7 mouse cellular contexts compared by ENCODE assay signal in genomic region chr17:24072919-24073696, GRCm38 (mm10). TPM values are rescaled to one million over a fixed set of nuclear protein-coding genes. Genes with fewer than 3 reads are reported as not detected.
A peak's percentile ranks its signal among the peaks of the same experiment; 100 is the strongest.
DNase-seq lines count a peak whose midpoint lies in the region; ATAC-seq lines count a peak whose summit lies in the region.

TSS of gene Kctd5 (minus strand) at chr17:24073485.

- no peaks in the 10 kb centered on the region for H3K9me3 ChIP-seq in embryonic facial prominence, embryonic 11.5 days (replicated peaks; ENCODE audit: control insufficient read depth, low read length)
- H3K9me3 ChIP-seq in limb, embryonic 10.5 days (replicated peaks), result no peaks in the 10 kb centered on the region
- H3K9me3 ChIP-seq in midbrain, embryonic 13.5 days, result no peaks in the 10 kb centered on the region

- H3K4me3 ChIP-seq in embryonic facial prominence, embryonic 11.5 days (ENCODE audit: low read depth, low read length), result peak within 1 kb of the TSS; percentile 70
- H3K4me3 ChIP-seq in limb, embryonic 10.5 days, result peak within 1 kb of the TSS; percentile 97
- peak within 1 kb of the TSS; percentile 96 for H3K4me3 ChIP-seq in midbrain, embryonic 13.5 days (replicated peaks)

- H3K4me2 ChIP-seq in embryonic facial prominence, embryonic 11.5 days (ENCODE audit: low read depth, low read length), result peak within 1 kb of the TSS; percentile 53
- peak within 1 kb of the TSS; percentile 92 for H3K4me2 ChIP-seq in midbrain, embryonic 13.5 days (replicated peaks)

- DNase-seq in adrenal gland, postnatal 14 days, result peak; percentile 97
- peak; percentile 97 for DNase-seq in embryonic facial prominence, embryonic 11.5 days (ENCODE audit: low spot score)
- DNase-seq in kidney, adult 11 months, result peak; percentile 92
- peak; percentile 97 for DNase-seq in limb, embryonic 10.5 days (ENCODE audit: low spot score)
- peak; percentile 90 for DNase-seq in spleen, adult 12 weeks (ENCODE audit: low spot score)

- peak; percentile 97 for ATAC-seq in embryonic facial prominence, embryonic 11.5 days (replicated peaks; ENCODE audit: insufficient number of reproducible peaks, low FRiP score, low TSS enrichment, low read depth)
- ATAC-seq in granulocyte monocyte progenitor cell, adult 5-6 weeks (replicated peaks; ENCODE audit: poor library complexity, severe bottlenecking), result peak; percentile 96
- peak; percentile 99 for ATAC-seq in midbrain, embryonic 13.5 days

- no peaks in the 10 kb centered on the region for H3K27me3 ChIP-seq in embryonic facial prominence, embryonic 11.5 days (ENCODE audit: control insufficient read depth, insufficient read depth, low read length)
- no peaks in the 10 kb centered on the region for H3K27me3 ChIP-seq in limb, embryonic 10.5 days (ENCODE audit: low read depth, poor library complexity, severe bottlenecking)
- no peaks in the 10 kb centered on the region for H3K27me3 ChIP-seq in midbrain, embryonic 13.5 days

- H3K36me3 ChIP-seq in embryonic facial prominence, embryonic 11.5 days (replicated peaks; ENCODE audit: control insufficient read depth, insufficient read depth, low read depth, low read length), result no peaks in the 10 kb centered on the region
- H3K36me3 ChIP-seq in limb, embryonic 10.5 days, result peaks cover 35% of the 10 kb centered on the region
- H3K36me3 ChIP-seq in midbrain, embryonic 13.5 days, result peaks cover 22% of the 10 kb centered on the region

- H3K27ac ChIP-seq in embryonic facial prominence, embryonic 11.5 days (replicated peaks; ENCODE audit: low read depth, low read length), result peak within 1 kb of the TSS; percentile 22
- H3K27ac ChIP-seq in limb, embryonic 10.5 days, result peak within 1 kb of the TSS; percentile 94
- peak within 1 kb of the TSS; percentile 83 for H3K27ac ChIP-seq in midbrain, embryonic 13.5 days

- WGBS in embryonic facial prominence, embryonic 11.5 days, result under 1% methylated on average over 54 of the region's 62 CpGs
- WGBS in limb, embryonic 10.5 days, result under 1% methylated on average over 62 of the region's 62 CpGs
- WGBS in midbrain, embryonic 13.5 days, result under 1% methylated on average over 59 of the region's 62 CpGs

- H3K4me1 ChIP-seq in embryonic facial prominence, embryonic 11.5 days (ENCODE audit: control insufficient read depth, insufficient read depth, low read length), result no peaks in the 10 kb centered on the region
- peaks cover 11% of the 10 kb centered on the region for H3K4me1 ChIP-seq in limb, embryonic 10.5 days
- H3K4me1 ChIP-seq in midbrain, embryonic 13.5 days (replicated peaks), result peaks cover 22% of the 10 kb centered on the region

- H3K9ac ChIP-seq in embryonic facial prominence, embryonic 11.5 days (replicated peaks; ENCODE audit: low read length), result peak within 1 kb of the TSS; percentile 93
- H3K9ac ChIP-seq in midbrain, embryonic 13.5 days (replicated peaks), result peak within 1 kb of the TSS; percentile 97

RNA-seq across cellular contexts. Expression of gene Kctd5, which starts in this region (rescaled TPM):
- 19.1 and 21.9 TPM in 2 replicates for total RNA-seq in adrenal gland, postnatal 14 days (2021)
- polyA plus RNA-seq in embryonic facial prominence, embryonic 11.5 days (2014; fragmentation: Nextera tagmentation; extraction: Ambion mirVana), result 84.3 and 88.8 TPM in 2 replicates
- total RNA-seq in granulocyte monocyte progenitor cell, adult 5-6 weeks (2014; fragmentation: Nextera tagmentation), result 13.5 and 19.1 TPM in 2 replicates
- 19.7 and 20.1 TPM in 2 replicates for total RNA-seq in granulocyte monocyte progenitor cell, adult 5-6 weeks (2017)
- polyA plus RNA-seq in limb, embryonic 10.5 days (2016; fragmentation: Nextera tagmentation; extraction: Ambion mirVana), result 106 and 113 TPM in 2 replicates
- polyA plus RNA-seq in midbrain, embryonic 13.5 days (2015; fragmentation: Nextera tagmentation; extraction: Ambion mirVana), result 80.9 and 81.5 TPM in 2 replicates

Comparison
In these comparisons a context has a peak if more than half of its experiments do, and no peak if none do; other contexts are left out.
1. Peak in every context shown above with its lines: DNase-seq, ATAC-seq, H3K4me3 ChIP-seq and H3K27ac ChIP-seq.
2. H3K27ac ChIP-seq: peak in every context shown above with its lines; median percentile 94 in limb, embryonic 10.5 days; 83 in midbrain, embryonic 13.5 days; 22 in embryonic facial prominence, embryonic 11.5 days.